Mouse (Mus musculus): ENCODE results near the gene Aoah.

The Aoah gene

GRCm38 (mm10) chr13:20916698-20917511, 123.0 kb downstream of the Aoah start:
- no peak for DNase-seq

DNA sequence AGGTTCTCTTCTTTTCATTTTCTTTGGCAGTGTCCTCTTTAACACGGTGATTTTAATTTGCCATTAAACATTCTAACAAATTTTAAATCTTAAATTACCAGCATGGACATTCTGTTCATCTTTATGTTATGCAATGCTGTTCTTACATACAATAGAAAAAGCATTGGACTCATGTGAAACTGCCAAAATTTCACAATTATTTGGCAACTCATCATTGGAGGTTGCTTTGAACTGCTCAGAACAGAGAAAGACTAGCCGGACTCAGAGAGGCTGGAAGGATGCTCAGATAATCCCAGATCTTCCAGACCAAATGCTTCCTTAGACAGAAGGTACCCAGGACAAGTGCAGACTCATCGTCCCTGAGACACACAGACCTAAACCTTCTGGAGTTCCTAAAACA, 126.5 kb downstream of the Aoah start:
- no peak for DNase-seq

DNA sequence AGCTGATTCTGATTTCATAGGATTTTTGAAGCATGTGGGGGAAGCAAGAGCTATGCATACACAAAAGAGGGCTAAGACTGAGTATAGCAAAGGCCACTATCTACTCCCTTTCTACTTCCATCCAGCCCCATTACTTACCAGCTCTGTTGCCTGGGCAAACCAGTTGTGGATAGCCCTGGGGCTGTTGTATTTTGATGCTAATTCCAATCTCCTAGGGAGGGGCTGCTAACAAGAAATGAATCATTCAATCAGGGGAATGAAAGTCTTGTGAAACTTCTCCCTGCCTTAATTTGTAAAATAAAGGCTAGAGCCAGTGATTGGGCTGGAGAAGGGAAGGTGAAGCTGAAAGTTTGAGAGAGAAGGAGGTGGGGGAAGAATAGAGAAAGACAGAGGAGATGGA, 142.1 kb downstream of the Aoah start:
- DNase-seq = no peak

DNA sequence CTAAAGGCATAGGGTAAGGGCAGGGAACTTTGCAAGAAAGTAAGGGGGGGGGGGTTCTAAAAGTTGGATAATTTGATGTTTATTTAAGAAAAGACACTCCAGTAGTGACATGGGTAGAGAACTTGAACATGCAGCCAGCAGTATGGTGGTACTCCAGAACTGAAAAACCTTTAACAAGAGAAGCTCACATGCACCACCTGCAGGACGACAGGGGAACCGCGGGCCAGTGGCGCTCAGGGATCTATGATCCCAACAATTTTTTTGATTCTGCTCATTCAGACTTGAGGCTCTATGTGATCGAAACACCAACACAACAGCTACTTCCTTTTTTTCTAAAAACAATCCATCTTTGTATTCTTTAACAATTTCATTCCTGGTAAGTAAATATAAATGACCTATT, 143.5 kb downstream of the Aoah start:
- peak; percentile 45 for DNase-seq

DNA sequence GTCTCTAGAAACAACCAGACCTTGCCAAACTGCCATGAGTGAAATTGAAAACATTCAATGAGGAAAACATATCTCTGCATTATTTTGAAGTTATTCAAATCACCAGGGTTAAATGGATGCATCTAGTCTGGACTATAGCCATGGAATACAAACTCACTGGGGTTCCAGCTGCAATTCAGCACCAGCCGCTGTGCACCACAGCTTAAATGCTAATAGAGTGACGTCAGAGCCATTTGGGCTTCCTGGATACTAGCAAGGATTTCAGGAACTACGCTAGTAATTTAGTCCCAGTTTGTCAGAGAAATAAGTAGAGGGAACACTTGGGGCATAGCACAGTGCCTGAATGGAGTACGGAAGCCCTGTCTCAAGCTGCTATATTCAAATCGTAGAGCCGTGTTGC, 145.2 kb downstream of the Aoah start:
- no peak for DNase-seq

DNA sequence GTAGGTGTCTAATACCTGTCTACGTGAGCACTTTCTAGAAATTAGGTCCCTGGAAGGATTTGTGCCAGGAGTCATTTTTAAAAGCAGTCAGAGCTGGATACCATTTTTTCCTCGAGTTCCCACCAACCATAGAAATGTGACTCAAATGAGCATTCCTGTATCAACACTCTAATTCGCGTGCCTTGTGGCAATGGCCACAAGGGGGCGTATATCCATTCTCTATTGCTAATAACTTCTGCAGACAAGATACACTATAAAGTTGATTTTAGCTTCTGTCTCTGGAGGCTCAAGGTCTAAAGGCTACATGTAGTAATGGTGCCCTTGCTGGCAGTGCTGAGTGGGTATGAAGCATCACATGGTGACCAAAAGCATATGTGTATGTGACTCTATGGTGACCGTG, 146.5 kb downstream of the Aoah start:
- peak; percentile 16 for DNase-seq

GRCm38 (mm10) chr13:20941707-20942106, 147.8 kb downstream of the Aoah start:
- no peak for DNase-seq

DNA sequence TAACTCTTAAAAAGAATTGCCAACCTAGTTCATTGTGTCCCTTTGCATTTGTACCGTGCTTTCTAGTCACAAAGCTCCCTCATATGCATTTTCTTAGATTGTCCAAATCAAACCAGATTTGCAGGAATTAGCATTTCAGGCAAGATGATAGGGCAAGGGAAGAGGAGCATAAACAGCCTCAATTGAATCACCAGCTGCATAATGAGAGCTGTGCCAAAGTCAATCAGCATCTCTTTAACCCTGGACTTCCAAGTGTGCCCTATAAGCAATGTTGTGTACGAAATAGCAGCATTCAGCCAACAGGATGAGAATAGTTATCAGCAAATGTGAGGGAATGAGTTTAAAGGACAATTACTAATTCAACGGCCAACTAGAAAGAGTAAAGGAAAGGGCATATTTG, 169.2 kb downstream of the Aoah start:
- DNase-seq = no peak

DNA sequence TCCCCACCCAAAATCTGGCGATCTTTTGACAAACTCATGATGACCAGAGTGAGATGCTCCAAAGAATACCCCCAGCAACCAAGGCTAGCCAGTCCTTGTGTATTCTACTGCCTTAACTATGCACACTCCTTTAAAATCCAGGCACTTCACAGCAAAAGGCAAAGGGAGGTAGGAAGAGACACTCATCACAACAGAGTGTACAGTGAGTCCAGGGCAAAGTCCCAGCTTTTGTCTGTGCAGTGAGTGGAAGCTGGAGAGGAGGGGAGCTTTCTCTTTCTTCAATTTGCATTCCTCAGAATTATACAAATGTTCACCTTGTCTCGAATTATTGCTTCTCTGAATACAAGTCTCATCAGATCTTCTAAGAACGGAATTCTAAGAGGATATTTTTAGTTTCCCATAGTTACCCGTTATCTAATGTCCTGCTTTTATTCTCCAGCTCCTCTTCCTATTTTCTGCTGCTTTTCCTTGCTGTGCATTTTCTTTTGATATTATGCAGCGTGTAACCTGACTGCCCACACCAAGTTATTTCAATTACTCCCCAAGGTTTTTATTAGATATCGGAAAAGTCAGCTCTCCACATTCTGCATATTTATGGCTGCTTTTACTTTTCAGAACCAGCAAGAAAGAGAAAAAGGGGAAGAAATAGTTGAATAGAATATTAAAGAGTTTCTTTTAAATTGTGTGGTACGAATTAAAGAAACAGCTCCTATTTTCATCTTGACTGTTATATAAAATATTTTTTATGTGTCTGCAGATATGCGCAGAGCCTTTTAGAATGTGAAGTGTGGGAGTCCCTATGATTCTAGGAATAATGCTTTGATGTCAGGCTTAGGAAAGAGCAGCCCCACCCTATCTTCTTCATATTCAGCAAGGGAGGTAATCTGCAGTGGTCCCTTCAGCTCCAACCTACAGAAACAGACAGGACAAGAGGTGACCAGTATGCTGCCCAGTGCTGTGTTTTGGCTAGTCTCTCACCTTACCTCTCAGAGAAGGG, 187.6 kb downstream of the Aoah start:
- no peak for DNase-seq

DNA sequence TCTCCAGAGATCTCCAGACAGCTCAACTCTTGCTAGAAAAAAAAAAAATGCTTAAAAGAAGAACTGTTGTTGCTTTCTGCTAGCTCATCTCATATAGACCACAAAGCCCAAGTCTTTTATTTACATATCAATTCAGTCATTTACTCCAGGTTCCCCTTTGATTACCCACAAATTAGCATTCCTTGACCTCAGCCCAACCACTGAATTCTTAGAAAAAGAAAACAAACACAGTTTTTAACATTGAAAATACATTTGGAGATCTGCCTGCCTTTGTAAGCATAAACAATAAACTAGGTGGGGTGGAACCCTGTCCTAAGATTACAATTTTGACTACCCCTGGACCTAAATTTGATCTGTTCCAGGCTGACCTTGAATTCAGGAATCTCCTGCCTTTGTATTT, 191.6 kb downstream of the Aoah start:
- DNase-seq = no peak

- DNase-seq = no peak
Measured at GRCm38 (mm10) chr13:20985961-20986360, 192.0 kb downstream of the Aoah start.

DNA sequence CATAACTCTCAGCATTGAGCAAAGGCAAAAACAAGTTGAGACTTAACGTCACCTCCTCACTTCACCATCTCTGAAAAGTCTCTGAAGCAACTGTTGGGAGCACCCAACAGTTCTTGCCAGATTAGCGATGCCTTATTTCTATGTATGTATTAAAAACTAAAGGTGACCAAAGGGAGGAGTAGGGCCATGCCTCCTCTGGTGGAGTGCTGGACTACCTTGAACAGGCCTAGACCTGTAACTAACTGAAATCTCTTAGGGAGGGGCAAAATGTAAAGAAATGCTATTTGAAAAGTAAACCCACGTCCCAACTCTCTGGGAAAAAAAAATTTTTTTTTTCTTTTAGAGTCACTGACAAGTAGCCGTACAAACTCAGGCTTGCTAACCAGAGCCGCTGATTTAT, 211.3 kb downstream of the Aoah start:
- DNase-seq = no peak

- no peak for DNase-seq
Measured at GRCm38 (mm10) chr13:21005642-21006320, 211.9 kb downstream of the Aoah start.

- no peak for DNase-seq
Measured at GRCm38 (mm10) chr13:21006321-21006653, 212.4 kb downstream of the Aoah start.

GRCm38 (mm10) chr13:21013659-21014058, 219.7 kb downstream of the Aoah start:
- DNase-seq = no peak

- peak; percentile 14 for DNase-seq
Measured at GRCm38 (mm10) chr13:21024831-21025230, 230.9 kb downstream of the Aoah start.

- peak; percentile 33 for DNase-seq
Measured at GRCm38 (mm10) chr13:21033176-21033575, 239.3 kb downstream of the Aoah start.

GRCm38 (mm10) chr13:21035011-21035410, 241.1 kb downstream of the Aoah start:
- DNase-seq = peak; percentile 10

DNA sequence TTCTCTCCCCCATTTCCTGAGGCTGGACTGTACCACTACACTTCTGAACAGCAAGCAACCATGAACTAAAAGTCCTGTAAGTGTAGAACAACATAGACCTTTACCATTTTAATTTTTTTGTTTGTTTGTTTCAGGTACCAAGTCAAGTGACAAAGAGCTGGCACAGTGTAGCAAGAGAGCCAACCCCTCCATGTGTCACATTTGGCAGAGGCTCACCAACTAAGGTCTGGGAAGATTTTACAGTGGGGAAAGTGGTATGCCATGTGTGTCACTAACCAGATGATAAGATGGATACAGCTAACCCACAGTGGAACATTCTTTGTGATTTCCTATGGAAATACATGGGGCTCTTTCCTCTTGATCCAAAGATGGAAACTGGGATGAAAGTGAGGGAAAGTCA, 242.1 kb downstream of the Aoah start:
- DNase-seq = no peak

DNA sequence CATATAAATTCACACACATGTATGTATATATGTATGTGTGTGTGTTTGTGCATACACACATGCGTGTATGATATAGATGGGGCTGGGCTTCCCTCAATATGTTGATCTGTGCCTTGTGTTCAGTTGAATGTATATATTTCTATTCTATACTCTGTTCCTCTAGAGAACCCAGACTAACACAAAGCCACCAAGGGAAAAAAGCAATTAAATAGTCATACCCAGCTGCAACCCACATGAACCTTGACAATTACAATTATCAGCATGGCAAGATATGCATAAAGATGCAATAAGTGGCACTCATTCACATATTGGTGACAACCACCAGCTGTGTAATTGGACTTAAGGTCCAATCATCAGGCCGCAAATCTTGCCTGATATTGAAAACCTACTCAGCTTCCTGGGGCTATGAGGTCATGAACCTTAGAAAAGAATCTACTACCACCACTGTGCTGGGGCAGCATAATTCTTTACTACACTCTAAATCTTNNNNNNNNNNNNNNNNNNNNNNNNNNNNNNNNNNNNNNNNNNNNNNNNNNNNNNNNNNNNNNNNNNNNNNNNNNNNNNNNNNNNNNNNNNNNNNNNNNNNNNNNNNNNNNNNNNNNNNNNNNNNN, 246.8 kb downstream of the Aoah start:
- no peak for DNase-seq

GRCm38 (mm10) chr13:21050118-21050517, 256.2 kb downstream of the Aoah start:
- DNase-seq = peak; percentile 7

GRCm38 (mm10) chr13:21066021-21066420, 272.1 kb downstream of the Aoah start:
- no peak for DNase-seq

- no peak for DNase-seq
Measured at GRCm38 (mm10) chr13:21074847-21075246, 280.9 kb downstream of the Aoah start, which contains the start of gene Olfr1370. TSS of gene Olfr1370 (minus strand) at chr13:21074947.

Data from right cerebral cortex, adult 18-20 months (tissue).